Mouse (Mus musculus) midbrain, embryonic 13.5 days (tissue): ENCODE data around the gene Mllt1. TPM values are rescaled to one million over a fixed set of nuclear protein-coding genes. Genes with fewer than 3 reads are reported as not detected.
A peak's percentile ranks its signal among the peaks of the same experiment; 100 is the strongest.

Source experiments
- ATAC-seq: fragments of 200-750 bp; cut with Nextera tagmentation; 2 replicates; pipeline ENCODE4 v1.8.0; 2017; ENCODE audit warnings: mild to moderate bottlenecking, moderate TSS enrichment, moderate library complexity
- H3K27ac ChIP-seq: fragments of 300-500 bp; sonication (generic); 2 replicates; pipeline ENCODE4 v1.5.1; 2015; ENCODE audit warnings: inconsistent platforms, mild to moderate bottlenecking, moderate library complexity
- H3K27me3 ChIP-seq: fragments of 300-500 bp; sonication (generic); 2 replicates; pipeline ENCODE4 v1.6.1; 2015; ENCODE audit warnings: mild to moderate bottlenecking, inconsistent platforms
- H3K36me3 ChIP-seq: fragments of 300-500 bp; sonication (generic); 2 replicates; pipeline ENCODE4 v1.6.1; 2015; ENCODE audit warnings: mild to moderate bottlenecking, inconsistent platforms
- H3K4me1 ChIP-seq: fragments of 300-500 bp; sonication (generic); replicated peaks from 2 replicates; pipeline ENCODE4 v1.6.1; 2015; ENCODE audit warnings: inconsistent platforms
- H3K4me2 ChIP-seq: fragments of 300-500 bp; sonication (generic); replicated peaks from 2 replicates; pipeline ENCODE4 v1.6.1; 2015; ENCODE audit warnings: moderate library complexity, mild to moderate bottlenecking, inconsistent platforms
- H3K4me3 ChIP-seq: fragments of 300-500 bp; sonication (generic); replicated peaks from 2 replicates; pipeline ENCODE4 v1.5.1; 2015; ENCODE audit warnings: mild to moderate bottlenecking, inconsistent platforms
- H3K9ac ChIP-seq: fragments of 300-500 bp; sonication (generic); replicated peaks from 2 replicates; pipeline ENCODE4 v1.6.1; 2015; ENCODE audit warnings: mild to moderate bottlenecking, inconsistent platforms
- H3K9me3 ChIP-seq: fragments of 300-500 bp; sonication (generic); 2 replicates; pipeline ENCODE4 v1.6.1; 2016; ENCODE audit warnings: mild to moderate bottlenecking, inconsistent platforms
- WGBS: fragments of 180-500 bp; shearing (Covaris S2); methylation state at CpG from one replicate; pipeline ENCODE4 v1.1.7; 2015; 5-methylcytosine and 5-hydroxymethylcytosine counted together
- polyA plus RNA-seq: library from polyadenylated mRNA; unstranded; fragments of >200 nt; fragmentation: Nextera tagmentation; extraction: Ambion mirVana; gene quantifications from 2 replicates; pipeline ENCODE4 v1.2.1, GENCODE M21; 2015

The Mllt1 gene
- polyA plus RNA-seq, 1 experiment from 2014 or later, result 90.0 TPM

DNA sequence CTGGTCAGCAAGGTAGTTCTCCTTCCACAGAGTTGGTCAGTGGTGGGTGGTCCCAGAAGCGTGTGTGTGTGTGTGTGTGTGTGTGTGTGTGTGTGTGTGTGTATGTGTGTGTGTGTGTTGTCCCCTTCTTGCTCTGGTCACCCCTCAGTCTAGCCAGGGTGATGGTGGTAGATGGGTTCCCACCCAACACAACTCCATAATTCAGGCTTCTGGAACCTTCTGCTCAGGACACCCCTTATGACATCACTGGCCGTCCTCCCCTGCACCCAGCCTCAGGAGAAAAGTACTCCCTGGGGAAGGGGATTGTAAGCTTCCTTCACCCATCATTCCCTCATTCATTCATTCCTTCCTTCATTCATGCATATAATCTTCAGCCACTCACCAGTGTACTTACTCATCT, 61.0 kb downstream of the Mllt1 start, which contains the start of gene Acsbg2:
Gene Acsbg2, minus strand, starts transcription at position 211 of the 400 bp plus-strand sequence.
- H3K9me3 ChIP-seq, result no peaks in the 10 kb centered on the region
- H3K4me3 ChIP-seq, result no peak within 1 kb of the TSS
- no peak within 1 kb of the TSS for H3K27ac ChIP-seq
- H3K27me3 ChIP-seq, result no peaks in the 10 kb centered on the region
- no peaks in the 10 kb centered on the region for H3K4me1 ChIP-seq
- WGBS, result 82% methylated on average over 1 of the region's 2 CpGs
- no peaks in the 10 kb centered on the region for H3K36me3 ChIP-seq
- H3K9ac ChIP-seq, result no peak within 1 kb of the TSS
- no peak within 1 kb of the TSS for H3K4me2 ChIP-seq
- no peak for ATAC-seq

DNA sequence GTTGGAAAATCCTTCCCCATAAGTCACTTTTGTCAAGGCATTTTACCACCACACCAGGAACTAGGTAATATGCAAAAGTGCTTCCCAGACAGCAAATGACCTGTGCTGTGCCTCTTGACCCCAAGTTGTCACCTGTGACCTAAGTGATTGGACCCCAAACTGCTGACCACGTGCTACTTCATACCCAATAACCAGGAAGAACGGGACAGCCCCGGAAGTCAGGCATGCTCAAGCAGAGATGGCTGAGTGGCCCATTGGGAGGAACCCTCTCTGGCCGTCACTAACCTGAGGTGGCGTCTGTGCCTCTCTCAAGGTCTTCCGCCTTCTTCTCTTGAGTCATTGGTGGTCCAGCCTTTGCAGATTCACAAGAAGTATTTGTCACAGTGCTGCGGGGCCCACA, 62.7 kb downstream of the Mllt1 start:
- no peaks in the 10 kb centered on the region for H3K27me3 ChIP-seq
- no peak for ATAC-seq
- no peaks in the 10 kb centered on the region for H3K9me3 ChIP-seq
- no peaks in the 10 kb centered on the region for H3K4me1 ChIP-seq
- H3K4me2 ChIP-seq, result no peak overlapping the region
- WGBS, result 81% methylated on average over 7 of the region's 7 CpGs
- no peak overlapping the region for H3K4me3 ChIP-seq
- no peak overlapping the region for H3K27ac ChIP-seq
- H3K36me3 ChIP-seq, result no peaks in the 10 kb centered on the region
- no peak overlapping the region for H3K9ac ChIP-seq

DNA sequence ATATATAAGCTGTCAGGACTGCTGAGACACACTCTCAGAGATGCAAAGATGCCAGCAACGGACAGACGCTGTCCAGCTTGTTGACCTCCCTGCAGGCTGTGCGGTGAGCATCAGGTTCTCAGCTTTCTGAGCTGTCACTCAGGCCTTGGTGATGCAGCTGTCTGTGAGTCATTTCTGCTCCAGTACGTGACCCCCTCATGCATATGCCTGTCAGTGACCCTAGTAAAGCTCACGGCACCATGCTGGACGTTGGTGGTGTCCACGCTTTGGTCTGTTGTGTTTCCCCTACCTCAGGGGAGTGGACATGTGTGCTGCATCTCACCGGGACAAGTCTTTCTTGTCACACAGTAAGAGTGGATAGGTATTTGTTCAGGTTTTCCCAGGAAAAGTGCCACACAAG, 63.4 kb downstream of the Mllt1 start:
- ATAC-seq, result no peak
- Histone ChIP-seq H3K4me1 (no peaks in the 10 kb centered on the region), H3K9me3 (0 out of 2 replicates have a peak, but pooled peaks cover 3% of the 10 kb centered on the region), H3K36me3 (no peaks in the 10 kb centered on the region), H3K27ac (no peak overlapping the region), H3K27me3 (no peaks in the 10 kb centered on the region), H3K4me2 (no peak overlapping the region), H3K9ac (no peak overlapping the region), H3K4me3 (no peak overlapping the region)
- WGBS, result 81% methylated on average over 8 of the region's 8 CpGs

DNA sequence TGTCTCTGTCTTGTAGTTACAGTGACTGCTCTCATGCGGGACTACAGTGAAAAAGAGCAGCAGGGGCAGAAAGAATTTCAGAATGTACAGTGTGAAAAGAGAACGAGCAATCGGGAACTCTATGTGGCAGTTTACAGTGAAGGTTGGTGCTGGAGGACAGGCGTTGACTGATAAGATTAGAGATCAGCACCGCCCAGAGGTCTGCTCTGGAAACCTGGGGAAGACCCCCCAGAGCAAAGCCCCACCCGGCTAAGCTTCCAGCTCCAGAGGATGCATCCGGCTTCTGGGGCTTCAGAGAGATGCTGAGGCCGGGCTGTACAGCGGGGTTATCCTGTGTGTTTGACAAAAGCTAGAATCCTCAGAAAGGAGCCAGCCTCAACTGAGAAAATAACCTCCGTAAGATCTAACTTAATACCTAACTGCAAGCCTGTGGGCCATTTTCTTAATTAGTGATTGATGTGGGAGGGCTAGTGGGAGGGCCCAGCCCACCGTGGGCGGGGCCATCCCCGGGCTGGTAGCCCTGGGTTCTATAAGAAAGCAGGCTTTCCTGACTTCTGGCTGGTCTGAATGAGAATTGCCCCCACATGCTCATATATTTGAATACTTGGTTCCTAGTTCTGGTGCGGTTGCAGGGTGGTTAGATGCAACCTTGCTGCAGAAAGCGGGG, 64.8 kb downstream of the Mllt1 start:
- 0 out of 2 replicates have a peak, but pooled peaks cover 4% of the 10 kb centered on the region for H3K9me3 ChIP-seq
- 75% methylated on average over 15 of the region's 15 CpGs for WGBS
- H3K4me1 ChIP-seq, result no peaks in the 10 kb centered on the region
- no peak overlapping the region for H3K9ac ChIP-seq
- H3K4me2 ChIP-seq, result no peak overlapping the region
- no peak overlapping the region for H3K4me3 ChIP-seq
- H3K36me3 ChIP-seq, result no peaks in the 10 kb centered on the region
- no peak for ATAC-seq
- H3K27ac ChIP-seq, result no peak overlapping the region
- H3K27me3 ChIP-seq, result no peaks in the 10 kb centered on the region

DNA sequence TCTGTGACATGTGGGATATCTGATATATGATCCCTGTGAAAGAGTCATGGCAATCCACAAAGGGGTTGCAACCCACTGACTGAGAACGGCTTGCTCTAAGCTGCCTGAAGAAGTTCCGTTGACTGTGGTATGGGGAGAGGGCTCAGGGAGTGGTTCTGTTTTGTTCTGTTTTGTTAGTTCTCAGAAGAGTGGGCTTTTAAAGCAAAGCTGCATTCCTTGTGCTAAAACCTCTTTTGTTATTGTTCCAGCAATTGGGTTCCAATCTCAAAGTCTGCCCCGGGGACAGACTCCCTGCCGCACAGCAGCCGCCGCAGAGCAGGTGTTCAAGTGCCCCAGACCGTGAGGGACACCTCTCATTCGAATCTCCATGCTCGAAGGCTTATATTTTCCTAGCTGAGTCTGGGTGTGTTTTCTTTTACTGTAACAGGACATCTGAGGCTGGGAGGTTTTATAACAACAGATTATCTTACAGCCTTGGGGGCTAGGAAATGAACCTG, 65.7 kb downstream of the Mllt1 start:
- Histone ChIP-seq H3K9me3 (0 out of 2 replicates have a peak, but pooled peaks cover 4% of the 10 kb centered on the region), H3K36me3 (no peaks in the 10 kb centered on the region), H3K27me3 (no peaks in the 10 kb centered on the region), H3K4me3 (no peak overlapping the region), H3K4me2 (no peak overlapping the region), H3K27ac (no peak overlapping the region), H3K9ac (no peak overlapping the region), H3K4me1 (no peaks in the 10 kb centered on the region)
- WGBS, result 41% methylated on average over 9 of the region's 9 CpGs
- ATAC-seq, result no peak

DNA sequence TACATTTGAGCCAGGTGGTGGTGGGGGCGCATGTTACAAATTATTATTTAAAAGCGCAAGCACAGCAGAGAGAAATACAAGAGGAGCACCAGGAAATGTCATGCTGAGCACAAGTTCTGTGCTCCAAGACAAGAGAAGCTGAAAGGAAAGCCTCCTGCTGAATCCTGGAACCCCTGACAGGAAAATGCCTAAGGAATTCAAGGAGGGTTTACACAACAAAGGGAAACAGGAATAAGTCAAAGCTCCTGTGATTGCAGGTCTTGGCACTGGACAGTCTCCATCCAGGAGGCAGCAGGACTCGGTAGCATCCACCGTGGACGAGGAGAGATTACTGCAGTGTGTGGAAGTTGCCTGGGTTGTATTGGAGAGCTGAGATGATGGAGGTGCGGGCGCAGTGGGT, 69.1 kb downstream of the Mllt1 start:
- H3K9ac ChIP-seq, result no peak overlapping the region
- 0 out of 2 replicates have a peak, but pooled peaks cover 4% of the 10 kb centered on the region for H3K9me3 ChIP-seq
- H3K4me3 ChIP-seq, result no peak overlapping the region
- no peaks in the 10 kb centered on the region for H3K36me3 ChIP-seq
- no peak overlapping the region for H3K27ac ChIP-seq
- ATAC-seq, result no peak
- no peaks in the 10 kb centered on the region for H3K4me1 ChIP-seq
- H3K4me2 ChIP-seq, result no peak overlapping the region
- no peaks in the 10 kb centered on the region for H3K27me3 ChIP-seq
- 76% methylated on average over 7 of the region's 7 CpGs for WGBS

DNA sequence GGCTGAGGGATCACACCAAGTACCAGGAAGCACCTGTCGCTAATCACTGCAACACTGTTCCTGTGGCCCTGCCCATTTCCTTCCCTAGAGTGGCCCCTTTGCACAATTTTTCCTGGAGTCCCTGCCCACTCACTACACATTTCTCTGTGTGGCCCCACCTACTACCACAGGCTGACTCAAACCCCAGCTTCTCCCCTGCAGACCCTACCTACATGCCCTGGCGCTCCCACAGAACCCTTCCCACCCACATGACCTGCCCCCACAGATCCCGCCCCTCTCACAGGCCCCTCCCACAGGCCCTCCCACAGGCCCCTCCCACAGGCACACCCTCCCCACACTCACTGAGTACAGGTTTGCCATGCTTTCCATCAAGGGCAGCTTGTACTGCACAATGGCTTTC, 74.0 kb downstream of the Mllt1 start:
- ATAC-seq, result 0 out of 2 replicates have a peak, but pooled peaks have one; percentile 25
- 67% methylated on average over 3 of the region's 3 CpGs for WGBS
- Histone ChIP-seq H3K4me3 (no peak overlapping the region), H3K27me3 (no peaks in the 10 kb centered on the region), H3K27ac (no peak overlapping the region), H3K4me2 (no peak overlapping the region), H3K4me1 (no peaks in the 10 kb centered on the region), H3K9ac (no peak overlapping the region), H3K9me3 (no peaks in the 10 kb centered on the region), H3K36me3 (no peaks in the 10 kb centered on the region)

DNA sequence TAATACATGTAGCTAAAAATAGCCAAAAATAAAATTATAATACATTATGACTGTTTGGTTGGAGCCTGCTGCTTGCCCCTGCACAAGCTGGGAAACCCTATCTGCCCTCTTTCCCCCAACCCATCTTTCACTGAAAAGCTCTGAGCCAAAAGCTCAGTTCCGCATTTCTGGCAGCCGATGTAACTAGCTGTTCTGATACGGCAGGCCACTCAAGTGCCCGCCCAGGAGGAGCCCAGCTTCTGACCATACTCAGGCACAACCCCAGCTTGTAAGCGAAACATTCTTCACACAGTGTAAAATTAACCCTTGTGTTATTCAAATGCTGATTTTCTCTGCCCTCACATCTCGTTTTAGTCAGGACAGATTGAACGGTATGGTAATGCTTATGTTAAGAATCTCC, 76.3 kb downstream of the Mllt1 start:
- Histone ChIP-seq H3K9ac (0 out of 2 replicates have a peak overlapping the region, but pooled peaks have one; percentile 16), H3K4me2 (no peak overlapping the region), H3K4me1 (no peaks in the 10 kb centered on the region), H3K4me3 (no peak overlapping the region), H3K36me3 (no peaks in the 10 kb centered on the region), H3K27ac (no peak overlapping the region), H3K9me3 (no peaks in the 10 kb centered on the region), H3K27me3 (no peaks in the 10 kb centered on the region)
- no peak for ATAC-seq
- 51% methylated on average over 7 of the region's 7 CpGs for WGBS

DNA sequence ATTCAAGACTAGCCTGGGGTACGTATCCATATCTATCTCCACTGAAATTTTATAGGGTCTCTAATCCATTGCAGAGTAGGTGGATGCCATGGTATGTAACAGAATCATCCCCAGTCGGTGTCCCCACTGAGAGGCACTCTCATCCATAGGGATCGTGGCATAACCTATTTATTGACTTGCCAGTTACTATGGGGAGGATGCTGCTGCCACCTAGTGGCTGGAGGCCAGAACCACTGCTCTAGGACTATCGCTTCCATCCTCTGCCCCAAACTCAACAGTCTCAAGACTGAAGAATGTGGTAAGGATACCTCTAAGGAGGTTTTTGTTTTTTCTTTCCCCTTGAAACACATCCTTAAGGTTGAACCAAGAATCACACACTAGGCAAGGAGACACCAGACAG, 77.0 kb downstream of the Mllt1 start:
- 0 out of 2 replicates have a peak, but pooled peaks have one; percentile 15 for ATAC-seq

DNA sequence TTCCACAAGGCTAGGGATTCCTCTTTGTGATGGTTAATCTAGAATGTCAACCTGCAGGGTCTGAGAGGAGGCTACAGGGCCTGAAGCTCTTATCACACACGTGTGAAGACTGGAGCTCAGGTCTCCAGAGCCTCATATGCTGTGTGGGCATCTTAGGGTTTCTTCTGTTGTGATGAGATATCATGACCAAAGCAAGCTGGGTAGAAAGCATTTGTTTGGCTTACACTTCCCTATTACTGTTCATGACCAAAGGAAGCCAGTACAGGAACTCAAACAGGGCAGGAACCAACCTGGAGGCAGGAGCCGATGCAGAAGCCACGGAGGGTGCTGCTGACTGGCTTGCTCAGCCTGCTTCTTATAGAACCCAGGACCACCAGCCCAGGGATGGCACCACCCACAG, 79.8 kb downstream of the Mllt1 start:
- Histone ChIP-seq H3K9ac (no peak overlapping the region), H3K36me3 (no peaks in the 10 kb centered on the region), H3K4me3 (no peak overlapping the region), H3K27me3 (no peaks in the 10 kb centered on the region), H3K27ac (no peak overlapping the region), H3K4me1 (no peaks in the 10 kb centered on the region), H3K4me2 (no peak overlapping the region), H3K9me3 (no peaks in the 10 kb centered on the region)
- 89% methylated on average over 3 of the region's 3 CpGs for WGBS
- ATAC-seq, result no peak

More for the DNA sequence above, 77.0 kb downstream of the Mllt1 start:
- 50% methylated on average over 4 of the region's 4 CpGs for WGBS
- Histone ChIP-seq H3K4me2 (no peak overlapping the region), H3K4me3 (no peak overlapping the region), H3K9ac (no peak overlapping the region), H3K36me3 (no peaks in the 10 kb centered on the region), H3K4me1 (no peaks in the 10 kb centered on the region), H3K9me3 (no peaks in the 10 kb centered on the region), H3K27me3 (no peaks in the 10 kb centered on the region), H3K27ac (no peak overlapping the region)

DNA sequence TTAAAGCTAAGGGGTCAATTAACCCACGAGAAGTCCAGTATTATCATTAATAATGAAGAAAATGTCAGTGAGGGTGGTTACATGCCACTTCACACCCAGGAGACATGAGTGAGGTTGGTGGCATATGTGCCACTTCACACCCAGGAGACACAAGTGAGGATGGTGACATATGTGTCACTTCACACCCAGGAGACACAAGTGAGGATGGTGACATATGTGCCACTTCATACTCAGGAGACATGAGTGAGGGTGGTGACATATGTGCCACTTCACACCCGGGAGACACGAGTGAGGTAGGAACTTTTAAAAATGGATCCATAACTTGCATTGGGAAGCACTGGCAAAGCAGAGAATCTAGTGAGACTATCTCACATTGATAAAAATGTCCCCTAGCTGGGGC, 84.0 kb downstream of the Mllt1 start:
- Histone ChIP-seq H3K27me3 (no peaks in the 10 kb centered on the region), H3K4me1 (no peaks in the 10 kb centered on the region), H3K27ac (no peak overlapping the region), H3K36me3 (no peaks in the 10 kb centered on the region), H3K4me2 (no peak overlapping the region), H3K9me3 (no peaks in the 10 kb centered on the region), H3K4me3 (no peak overlapping the region), H3K9ac (no peak overlapping the region)
- 84% methylated on average over 3 of the region's 3 CpGs for WGBS
- ATAC-seq, result no peak

DNA sequence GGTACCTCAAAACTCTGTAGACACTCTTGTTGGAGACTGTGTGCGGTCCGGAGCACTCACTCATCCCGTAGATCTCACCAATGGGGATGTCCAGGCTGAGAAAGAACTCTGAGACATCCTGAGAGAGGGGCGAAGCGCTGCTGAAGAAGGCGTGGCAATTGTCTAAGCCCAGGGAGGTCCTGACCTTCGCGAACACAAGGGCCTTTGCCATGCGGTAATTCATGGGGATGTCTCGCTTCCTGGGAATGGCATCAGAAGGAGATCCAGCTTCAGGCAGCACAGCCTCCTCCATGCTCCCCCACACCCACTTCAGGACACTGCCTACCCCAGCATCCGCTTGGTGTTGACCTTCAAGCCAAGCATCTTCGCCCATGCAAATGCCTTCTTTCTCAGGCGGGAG, 85.5 kb downstream of the Mllt1 start:
- Histone ChIP-seq H3K9ac (no peak overlapping the region), H3K4me1 (no peaks in the 10 kb centered on the region), H3K36me3 (no peaks in the 10 kb centered on the region), H3K9me3 (no peaks in the 10 kb centered on the region), H3K4me3 (no peak overlapping the region), H3K4me2 (no peak overlapping the region), H3K27ac (no peak overlapping the region), H3K27me3 (no peaks in the 10 kb centered on the region)
- 88% methylated on average over 13 of the region's 13 CpGs for WGBS
- ATAC-seq, result no peak

DNA sequence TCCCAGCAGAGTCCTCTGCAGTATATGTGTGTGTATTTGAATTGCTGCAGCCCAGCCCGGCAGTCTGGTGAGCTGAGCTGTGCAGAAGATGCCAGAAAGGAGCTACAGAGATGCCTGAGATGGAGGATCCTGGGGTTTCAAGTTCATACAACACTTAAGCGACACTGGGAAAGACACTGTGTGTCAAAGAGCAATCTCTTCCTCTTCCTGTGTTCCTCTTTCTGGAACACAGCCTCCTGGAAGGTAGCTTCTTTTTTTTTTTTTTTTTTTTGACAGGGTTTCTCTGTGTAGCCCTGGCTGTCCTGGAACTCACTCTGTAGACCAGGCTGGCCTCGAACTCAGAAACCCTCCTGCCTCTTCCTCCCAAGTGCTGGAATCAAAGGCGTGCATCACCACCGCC, 86.4 kb downstream of the Mllt1 start:
- H3K4me2 ChIP-seq, result no peak overlapping the region
- WGBS, result 88% methylated on average over 5 of the region's 5 CpGs
- H3K36me3 ChIP-seq, result no peaks in the 10 kb centered on the region
- no peak overlapping the region for H3K27ac ChIP-seq
- H3K4me1 ChIP-seq, result no peaks in the 10 kb centered on the region
- no peak overlapping the region for H3K9ac ChIP-seq
- ATAC-seq, result no peak
- H3K9me3 ChIP-seq, result no peaks in the 10 kb centered on the region
- no peak overlapping the region for H3K4me3 ChIP-seq
- H3K27me3 ChIP-seq, result no peaks in the 10 kb centered on the region
